Mouse (Mus musculus) midbrain, postnatal 0 days (tissue): ENCODE results near the gene Eef1g. TPM values are rescaled to one million over a fixed set of nuclear protein-coding genes. Genes with fewer than 3 reads are reported as not detected.
A peak's percentile ranks its signal among the peaks of the same experiment; 100 is the strongest.

Experiments
- ATAC-seq: fragments of 200-750 bp; cut with Nextera tagmentation; 2 replicates; pipeline ENCODE4 v1.8.0; 2017; ENCODE audit warnings: moderate number of reproducible peaks, mild to moderate bottlenecking, moderate TSS enrichment, moderate library complexity; ENCODE audit not compliant: low FRiP score
- DNase-seq: peaks from one replicate; pipeline ENCODE4 v3.0.0-alpha.2; 2015; ENCODE audit warnings: low spot score
- H3K27ac ChIP-seq: fragments of 300-500 bp; sonication (generic); 2 replicates; pipeline ENCODE4 v1.5.1; 2014; ENCODE audit warnings: low read depth, mild to moderate bottlenecking, low read length, mixed read lengths
- H3K27me3 ChIP-seq: fragments of 300-500 bp; sonication (generic); 2 replicates; pipeline ENCODE4 v1.6.1; 2014; ENCODE audit warnings: low read length, control low read depth, mixed read lengths; ENCODE audit not compliant: insufficient read depth
- H3K36me3 ChIP-seq: fragments of 300-500 bp; sonication (generic); 2 replicates; pipeline ENCODE4 v1.6.1; 2014; ENCODE audit warnings: low read length, control low read depth, mixed read lengths; ENCODE audit not compliant: insufficient read depth
- H3K4me1 ChIP-seq: fragments of 300-500 bp; sonication (generic); 2 replicates; pipeline ENCODE4 v1.6.1; 2014; ENCODE audit warnings: mild to moderate bottlenecking, control low read depth, antibody characterized with exemption, low read length, mixed read lengths; ENCODE audit not compliant: insufficient read depth
- H3K4me2 ChIP-seq: fragments of 300-500 bp; sonication (generic); 2 replicates; pipeline ENCODE4 v1.6.1; 2014; ENCODE audit warnings: low read depth, mild to moderate bottlenecking, low read length, mixed read lengths; ENCODE audit not compliant: poor library complexity, severe bottlenecking
- H3K4me3 ChIP-seq: fragments of 300-500 bp; sonication (generic); 2 replicates; pipeline ENCODE4 v1.5.1; 2014; ENCODE audit warnings: low read depth, mild to moderate bottlenecking, low read length, moderate library complexity
- H3K9ac ChIP-seq: fragments of 300-500 bp; sonication (generic); replicated peaks from 2 replicates; pipeline ENCODE4 v1.6.1; 2014; ENCODE audit warnings: mild to moderate bottlenecking, low read length, moderate library complexity, mixed read lengths; ENCODE audit not compliant: poor library complexity, severe bottlenecking
- H3K9me3 ChIP-seq: fragments of 300-500 bp; sonication (generic); 2 replicates; pipeline ENCODE4 v1.6.1; 2016; ENCODE audit warnings: low read length, control low read depth
- CTCF ChIP-seq: IDR thresholded peaks from 2 replicates; pipeline ENCODE4 v1.5.1; 2016; ENCODE audit warnings: antibody characterized with exemption, mild to moderate bottlenecking
- WGBS: fragments of 180-500 bp; shearing (Covaris S2); extraction: QIAGEN DNeasy Blood & Tissue Kit; methylation state at CpG from one replicate; pipeline ENCODE4 v1.1.7; 2014; 5-methylcytosine and 5-hydroxymethylcytosine counted together
- polyA plus RNA-seq: library from polyadenylated mRNA; unstranded; fragments of >200 nt; fragmentation: Nextera tagmentation; extraction: Ambion mirVana; gene quantifications from 2 replicates; pipeline ENCODE4 v1.2.1, GENCODE M21; 2015
- total RNA-seq: library from RNA; depleted of rRNA; stranded (reverse); fragments of >200 nt; gene quantifications from 2 replicates; pipeline ENCODE4 v1.2.3, GENCODE M21; 2014

Eef1g gene
- total and polyA plus RNA-seq, 2 experiments from 2014 or later: 258 to 583 TPM

GRCm38 (mm10) chr19:8930117-8930516, 36.7 kb upstream of the Eef1g start:
- H3K4me2 ChIP-seq: peak overlapping the region; percentile 61
- no peaks in the 10 kb centered on the region for H3K27me3 ChIP-seq
- TF ChIP-seq CTCF: no peak
- H3K4me3 ChIP-seq: peak overlapping the region; percentile 47
- no peak for DNase-seq
- H3K27ac ChIP-seq: no peak overlapping the region
- H3K4me1 ChIP-seq: no peaks in the 10 kb centered on the region
- 12% methylated on average over 11 of the region's 11 CpGs for WGBS
- no peaks in the 10 kb centered on the region for H3K9me3 ChIP-seq
- peaks cover 21% of the 10 kb centered on the region for H3K36me3 ChIP-seq
- peak overlapping the region; percentile 53; the same call in 1 of the 2 replicates for H3K9ac ChIP-seq
- no peak for ATAC-seq

- H3K4me2 ChIP-seq: no peak overlapping the region
- no peak overlapping the region for H3K27ac ChIP-seq
- H3K4me1 ChIP-seq: no peaks in the 10 kb centered on the region
- no peaks in the 10 kb centered on the region for H3K27me3 ChIP-seq
- no peak for TF ChIP-seq CTCF
- no peak for ATAC-seq
- no peaks in the 10 kb centered on the region for H3K9me3 ChIP-seq
- 83% methylated on average over 7 of the region's 7 CpGs for WGBS
- peaks cover 16% of the 10 kb centered on the region for H3K36me3 ChIP-seq
- no peak overlapping the region for H3K4me3 ChIP-seq
- no peak for DNase-seq
- no peak overlapping the region for H3K9ac ChIP-seq
Measured at GRCm38 (mm10) chr19:8930771-8931170, 36.1 kb upstream of the Eef1g start.

- DNase-seq (no peak), ATAC-seq (no peak)
- H3K4me2 ChIP-seq: no peak overlapping the region
- H3K36me3 ChIP-seq: no peaks in the 10 kb centered on the region
- H3K27ac ChIP-seq: no peak overlapping the region
- no peak for TF ChIP-seq CTCF
- H3K4me1 ChIP-seq: no peaks in the 10 kb centered on the region; the same call in 1 of the 2 replicates
- H3K9me3 ChIP-seq: no peaks in the 10 kb centered on the region
- H3K4me3 ChIP-seq: no peak overlapping the region
- H3K9ac ChIP-seq: no peak overlapping the region
- 81% methylated on average over 2 of the region's 2 CpGs for WGBS
- no peaks in the 10 kb centered on the region for H3K27me3 ChIP-seq
Measured at GRCm38 (mm10) chr19:8936736-8937135, 30.1 kb upstream of the Eef1g start.

DNA sequence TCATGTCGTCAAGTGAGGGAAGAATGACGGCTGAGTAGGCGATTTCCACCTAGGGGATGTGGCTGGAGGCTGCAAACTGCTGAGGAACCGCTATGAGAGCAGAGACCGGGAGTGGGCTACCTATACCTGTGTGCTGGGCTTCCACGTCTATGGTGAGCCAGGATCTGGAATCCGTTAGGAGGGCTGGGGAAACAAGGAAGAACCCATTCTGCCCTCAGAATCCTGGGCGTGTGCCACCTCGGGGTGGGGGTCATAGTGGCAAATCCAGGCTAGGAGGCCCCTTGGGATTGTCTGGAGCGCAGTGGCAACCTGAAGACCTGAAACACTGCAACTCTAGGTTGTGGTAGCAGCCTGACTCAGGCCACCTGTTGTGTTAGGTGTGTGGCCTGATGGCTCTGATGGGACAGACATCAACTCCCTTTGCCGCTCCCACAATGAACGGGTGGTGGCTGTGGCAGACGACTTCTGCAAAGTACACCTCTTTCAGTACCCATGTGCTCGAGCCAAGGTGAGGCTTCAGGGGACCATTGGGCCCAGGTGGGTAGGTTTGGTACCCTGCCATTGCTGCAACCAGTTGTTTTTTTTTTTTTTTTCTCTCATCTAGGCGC, 26.2 kb upstream of the Eef1g start:
- 84% methylated on average over 15 of the region's 15 CpGs for WGBS
- Histone ChIP-seq H3K27me3 (no peaks in the 10 kb centered on the region), H3K36me3 (peaks cover 4% of the 10 kb centered on the region), H3K4me1 (no peaks in the 10 kb centered on the region; the same call in 1 of the 2 replicates), H3K9ac (peak overlapping the region; percentile 55; the same call in 1 of the 2 replicates), H3K4me3 (no peak overlapping the region), H3K27ac (no peak overlapping the region), H3K9me3 (no peaks in the 10 kb centered on the region), H3K4me2 (no peak overlapping the region)
- DNase-seq (no peak), ATAC-seq (no peak)
- TF ChIP-seq CTCF: no peak

DNA sequence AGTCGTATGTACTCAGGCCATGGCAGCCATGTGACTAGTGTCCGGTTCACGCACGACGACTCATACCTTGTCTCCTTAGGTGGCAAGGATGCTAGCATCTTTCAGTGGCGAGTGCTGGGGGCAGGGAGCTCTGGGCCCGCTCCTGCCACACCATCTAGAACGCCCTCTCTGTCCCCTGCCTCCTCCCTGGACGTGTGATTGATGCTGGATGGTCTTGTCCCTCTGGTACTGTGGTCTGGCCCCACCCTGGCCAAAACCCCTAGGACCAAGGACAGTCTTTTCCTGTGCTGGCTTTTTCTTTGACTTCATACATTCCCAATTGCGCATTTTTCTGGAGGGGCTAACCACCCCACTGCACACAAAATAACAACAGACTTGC, 25.7 kb upstream of the Eef1g start:
- H3K27ac ChIP-seq: no peak overlapping the region
- peaks cover 9% of the 10 kb centered on the region for H3K36me3 ChIP-seq
- 38% methylated on average over 10 of the region's 10 CpGs for WGBS
- ATAC-seq (peak; percentile 3; the same call in 1 of the 2 replicates), DNase-seq (no peak)
- no peaks in the 10 kb centered on the region for H3K27me3 ChIP-seq
- H3K4me2 ChIP-seq: peak overlapping the region; percentile 63
- peak overlapping the region; percentile 71 for H3K4me3 ChIP-seq
- no peak for TF ChIP-seq CTCF
- H3K9me3 ChIP-seq: no peaks in the 10 kb centered on the region
- no peaks in the 10 kb centered on the region; the same call in 1 of the 2 replicates for H3K4me1 ChIP-seq
- peak overlapping the region; percentile 55 for H3K9ac ChIP-seq

GRCm38 (mm10) chr19:8941515-8942217, 25.2 kb upstream of the Eef1g start, which contains the start of gene Mta2:
TSS of gene Mta2 (plus strand) at chr19:8941875.
- H3K9ac ChIP-seq: peak within 1 kb of the TSS; percentile 87
- DNase-seq: peak; percentile 98
- H3K36me3 ChIP-seq: peaks cover 12% of the 10 kb centered on the region
- no peaks in the 10 kb centered on the region; the same call in 1 of the 2 replicates for H3K4me1 ChIP-seq
- H3K4me3 ChIP-seq: peak within 1 kb of the TSS; percentile 71
- no peaks in the 10 kb centered on the region for H3K27me3 ChIP-seq
- peak; percentile 95 for ATAC-seq
- no peaks in the 10 kb centered on the region for H3K9me3 ChIP-seq
- 1% methylated on average over 64 of the region's 64 CpGs for WGBS
- TF ChIP-seq CTCF: peak; percentile 41
- H3K4me2 ChIP-seq: peak within 1 kb of the TSS; percentile 63
- peak within 1 kb of the TSS; percentile 95 for H3K27ac ChIP-seq
